Mouse (Mus musculus) frontal cortex, adult 2 months (tissue): ENCODE results near the gene Elob. TPM values are rescaled to one million over a fixed set of nuclear protein-coding genes. Genes with fewer than 3 reads are reported as not detected.

Experiments used
- DNase-seq, 2 experiments: peaks; one replicate each; pipeline ENCODE4 v3.0.0; 2022; ENCODE audit warnings: low spot score in 1 of 2; ENCODE audit errors: extremely low spot score in 1 of 2
- polyA plus RNA-seq: library from polyadenylated mRNA; depleted of rRNA; stranded (reverse); fragments of >200 nt; gene quantifications from 2 replicates; pipeline ENCODE4 v1.2.3, GENCODE M21; 2012; rRNA removed

The Elob gene
- polyA plus RNA-seq, result 610 and 742 TPM in 2 replicates

- DNase-seq, result peak; percentile 70 to 87
These were observed at the start of gene Elob for GRCm38 (mm10) chr17:23829064-23829619. Gene Elob, minus strand, starts transcription at chr17:23829136.

GRCm38 (mm10) chr17:23877166-23877565 is 48.2 kb upstream of the Elob start:
- DNase-seq, result peak in 1 of 2 experiments; percentile 3

- DNase-seq, result peak in 1 of 2 experiments; percentile 34
These were observed 47.8 kb upstream of the Elob start for GRCm38 (mm10) chr17:23876741-23877140.

- DNase-seq, result peak in 1 of 2 experiments; percentile 70
These were observed 45.2 kb upstream of the Elob start for GRCm38 (mm10) chr17:23873884-23874856.

GRCm38 (mm10) chr17:23868513-23868912 is 39.6 kb upstream of the Elob start:
- DNase-seq, result no peak

GRCm38 (mm10) chr17:23867756-23868155 is 38.8 kb upstream of the Elob start, which contains the start of gene Prss21:
Gene Prss21, plus strand, starts transcription at chr17:23868056.
- DNase-seq, result no peak

GRCm38 (mm10) chr17:23862926-23863325 is 34.0 kb upstream of the Elob start:
- no peak for DNase-seq

GRCm38 (mm10) chr17:23857913-23858312 is 29.0 kb upstream of the Elob start:
- DNase-seq, result no peak

GRCm38 (mm10) chr17:23857193-23857592 is 28.3 kb upstream of the Elob start:
- no peak for DNase-seq

- no peak for DNase-seq
These were observed 25.4 kb upstream of the Elob start for GRCm38 (mm10) chr17:23854229-23854765.

GRCm38 (mm10) chr17:23853292-23853691 is 24.4 kb upstream of the Elob start:
- DNase-seq, result peak in 1 of 2 experiments; percentile 15

GRCm38 (mm10) chr17:23850853-23851749 is 22.2 kb upstream of the Elob start:
- DNase-seq, result peak in 1 of 2 experiments; percentile 75

- DNase-seq, result no peak
These were observed 21.1 kb upstream of the Elob start for GRCm38 (mm10) chr17:23850028-23850427.

GRCm38 (mm10) chr17:23843812-23844273 is 14.9 kb upstream of the Elob start, which contains the start of the genes Prss32 and Prss41:
Gene Prss32, plus strand, starts transcription at chr17:23843855.
Gene Prss41, minus strand, starts transcription at chr17:23844172.
- DNase-seq, result peak in 1 of 2 experiments; percentile 51

GRCm38 (mm10) chr17:23843141-23843811 is 14.3 kb upstream of the Elob start:
- DNase-seq, result no peak

- peak in 1 of 2 experiments; percentile 73 for DNase-seq
These were observed 12.2 kb upstream of the Elob start for GRCm38 (mm10) chr17:23841145-23841544.

GRCm38 (mm10) chr17:23836006-23836575 is 7.2 kb upstream of the Elob start, which contains the start of gene Prss33:
Gene Prss33, minus strand, starts transcription at chr17:23836056.
- no peak for DNase-seq

GRCm38 (mm10) chr17:23831201-23831600 is 2.3 kb upstream of the Elob start:
- DNase-seq, result no peak
